Mouse (Mus musculus) embryonic stem cell, embryonic (primary cell): Measurements from ENCODE around the gene Gm12184.

Source experiments
- CTCF ChIA-PET, 4 experiments: fragments of 300-600 bp in 2 of 4; fragments of 350-600 bp in 2 of 4; sonication (Branson Sonifier 250); formaldehyde crosslinking; loops; one replicate each; lab custom pipeline; 2022; ENCODE audit warnings: inconsistent platforms in 2 of 4; lab: Charles Lee
- POLR2A ChIA-PET, 4 experiments: fragments of 300-600 bp in 2 of 4; fragments of 350-600 bp in 2 of 4; sonication (Branson Sonifier 250); formaldehyde crosslinking; loops; one replicate each; lab custom pipeline; 2022; ENCODE audit warnings: antibody characterized with exemption in 4 of 4, inconsistent platforms in 1 of 4; lab: Charles Lee

The Gm12184 gene

GRCm38 (mm10) chr11:48852624-48853473, 26.4 kb upstream of the Gm12184 start:
- CTCF ChIA-PET, result interaction anchor here in 2 of 4 experiments (0.6 to 3.3 kb wide), 5 partner anchors 15 to 78 kb away, joined by 3 to 26 read pairs (median 11); no protein-coding TSS in a partner anchor
- POLR2A ChIA-PET, result interaction anchor here in 3 of 4 experiments (0.8 to 19.0 kb wide), 25 partner anchors 10 to 73 kb away, joined by 3 to 450 read pairs (median 5); partner anchors contain the start of genes Rack1 (in 3 of the 3) and Trim41 (in 2 of the 3)

- ChIA-PET CTCF (interaction anchor here (0.6 to 3.3 kb wide), 14 partner anchors 15 to 77 kb away, joined by 3 to 26 read pairs (median 8); no protein-coding TSS in a partner anchor), POLR2A (interaction anchor here (0.8 to 19.0 kb wide), 20 partner anchors 10 to 67 kb away, joined by 3 to 450 read pairs (median 8); partner anchors contain the start of genes Rack1 (in 2 of the 4) and Trim41 (in 2 of the 4))
These were observed 25.7 kb upstream of the Gm12184 start for GRCm38 (mm10) chr11:48852190-48852589.

GRCm38 (mm10) chr11:48851270-48851995, 25.0 kb upstream of the Gm12184 start:
- POLR2A ChIA-PET, result interaction anchor here (0.6 to 19.0 kb wide), 30 partner anchors 9 to 199 kb away, joined by 3 to 450 read pairs (median 5); partner anchors contain the start of genes Rack1 (in 3 of the 4) and Trim41 (in 2 of the 4)
- CTCF ChIA-PET, result interaction anchor here (0.6 to 3.3 kb wide), 25 partner anchors 9 to 462 kb away, joined by 3 to 26 read pairs (median 6); no protein-coding TSS in a partner anchor

GRCm38 (mm10) chr11:48850240-48850639, 23.8 kb upstream of the Gm12184 start:
- POLR2A ChIA-PET, result interaction anchor here (0.6 to 19.0 kb wide), 23 partner anchors 8 to 62 kb away, joined by 3 to 450 read pairs (median 6); partner anchors contain the start of gene Rack1 (in 2 of the 4)
- CTCF ChIA-PET, result interaction anchor here (0.6 to 3.3 kb wide), 14 partner anchors 9 to 348 kb away, joined by 3 to 26 read pairs (median 6); partner anchors contain the start of gene Trim41 (in 1 of the 4)

- ChIA-PET POLR2A (interaction anchor here (0.8 to 19.0 kb wide), 10 partner anchors 8 to 47 kb away, joined by 3 to 450 read pairs (median 5); partner anchors contain the start of gene Rack1 (in 3 of the 4)), CTCF (interaction anchor here in 3 of 4 experiments (0.6 to 1.5 kb wide), 3 partner anchors 8 to 72 kb away, joined by 3 to 4 read pairs (median 3); no protein-coding TSS in a partner anchor)
These were observed 20.4 kb upstream of the Gm12184 start for GRCm38 (mm10) chr11:48846881-48847280.

GRCm38 (mm10) chr11:48846362-48846761, 19.9 kb upstream of the Gm12184 start:
- POLR2A ChIA-PET, result interaction anchor here (0.8 to 19.0 kb wide), 9 partner anchors 9 to 47 kb away, joined by 3 to 450 read pairs (median 4); partner anchors contain the start of gene Rack1 (in 3 of the 4)
- CTCF ChIA-PET, result interaction anchor here in 1 of 4 experiments (1.5 kb wide), 1 partner anchor 9 kb away, joined by 3 read pairs; no protein-coding TSS in a partner anchor

GRCm38 (mm10) chr11:48845244-48845815, 18.9 kb upstream of the Gm12184 start:
- POLR2A ChIA-PET, result interaction anchor here (0.7 to 19.0 kb wide), 7 partner anchors 8 to 45 kb away, joined by 3 to 450 read pairs (median 3); partner anchors contain the start of gene Rack1 (in 2 of the 4)

GRCm38 (mm10) chr11:48844309-48844708, 17.9 kb upstream of the Gm12184 start:
- ChIA-PET CTCF (interaction anchor here in 2 of 4 experiments (1.0 to 1.7 kb wide), 2 partner anchors 54 to 56 kb away, joined by 3 to 6 read pairs; no protein-coding TSS in a partner anchor), POLR2A (interaction anchor here in 3 of 4 experiments (0.9 to 19.0 kb wide), 4 partner anchors 10 to 44 kb away, joined by 3 to 450 read pairs (median 10); partner anchors contain the start of gene Rack1 (in 2 of the 3))

More at GRCm38 (mm10) chr11:48845244-48845815, 18.9 kb upstream of the Gm12184 start:
- CTCF ChIA-PET, result interaction anchor here in 1 of 4 experiments (1.0 kb wide), 1 partner anchor 57 kb away, joined by 3 read pairs; no protein-coding TSS in a partner anchor

- ChIA-PET CTCF (interaction anchor here in 3 of 4 experiments (0.6 to 1.7 kb wide), 4 partner anchors 8 to 57 kb away, joined by 3 to 13 read pairs (median 5); no protein-coding TSS in a partner anchor), POLR2A (interaction anchor here (0.6 to 19.0 kb wide), 9 partner anchors 8 to 43 kb away, joined by 3 to 450 read pairs (median 4); partner anchors contain the start of gene Rack1 (in 3 of the 4))
These were observed 16.7 kb upstream of the Gm12184 start for GRCm38 (mm10) chr11:48843202-48843601.

GRCm38 (mm10) chr11:48842378-48842792, 15.9 kb upstream of the Gm12184 start:
- CTCF ChIA-PET, result interaction anchor here in 1 of 4 experiments (1.3 kb wide), 1 partner anchor 9 kb away, joined by 4 read pairs; no protein-coding TSS in a partner anchor
- POLR2A ChIA-PET, result interaction anchor here in 3 of 4 experiments (1.0 to 19.0 kb wide), 9 partner anchors 8 to 42 kb away, joined by 3 to 450 read pairs (median 6); partner anchors contain the start of gene Rack1 (in 3 of the 3)

- POLR2A ChIA-PET, result interaction anchor here in 2 of 4 experiments (0.6 to 19.8 kb wide), 7 partner anchors 9 to 36 kb away, joined by 3 to 516 read pairs (median 7); partner anchors contain the start of gene Rack1 (in 1 of the 2)
These were observed 14.8 kb upstream of the Gm12184 start for GRCm38 (mm10) chr11:48841213-48841612.

GRCm38 (mm10) chr11:48840805-48841204, 14.3 kb upstream of the Gm12184 start:
- CTCF ChIA-PET, result no interaction called here
- POLR2A ChIA-PET, result interaction anchor here in 2 of 4 experiments (0.6 to 19.8 kb wide), 4 partner anchors 10 to 35 kb away, joined by 3 to 516 read pairs (median 34); partner anchors contain the start of genes Gm12184 (in 1 of the 2) and Rack1 (in 1 of the 2)

More at GRCm38 (mm10) chr11:48841213-48841612, 14.8 kb upstream of the Gm12184 start:
- CTCF ChIA-PET, result no interaction called here

- ChIA-PET CTCF (interaction anchor here in 2 of 4 experiments (0.6 to 3.0 kb wide), 8 partner anchors 12 to 1010 kb away, joined by 3 to 15 read pairs (median 9); no protein-coding TSS in a partner anchor), POLR2A (interaction anchor here (0.5 to 19.8 kb wide), 22 partner anchors 8 to 1855 kb away, joined by 3 to 516 read pairs (median 14); partner anchors contain the start of genes Rack1 (in 3 of the 4), Trim41 (in 2 of the 4), Gm12184 (in 1 of the 4) and Trim7 (in 1 of the 4))
These were observed 12.6 kb upstream of the Gm12184 start for GRCm38 (mm10) chr11:48838879-48839680.

GRCm38 (mm10) chr11:48838181-48838797, 11.8 kb upstream of the Gm12184 start:
- CTCF ChIA-PET, result interaction anchor here in 3 of 4 experiments (0.7 to 3.0 kb wide), 10 partner anchors 11 to 63 kb away, joined by 3 to 15 read pairs (median 9); no protein-coding TSS in a partner anchor
- POLR2A ChIA-PET, result interaction anchor here (0.8 to 19.8 kb wide), 30 partner anchors 7 to 365 kb away, joined by 3 to 516 read pairs (median 9); partner anchors contain the start of genes Rack1 (in 3 of the 4), Trim41 (in 2 of the 4), Trim7 (in 2 of the 4) and Gm12184 (in 1 of the 4)
